Mouse (Mus musculus) heart, adult 2 months (tissue): ENCODE data around the gene Anapc5.

Experiments used
- CTCF ChIP-seq: fragments of 200-600 bp; IDR thresholded peaks from 2 replicates; pipeline ENCODE4 v1.8.1; 2022; ENCODE audit warnings: antibody characterized with exemption, mild to moderate bottlenecking, moderate library complexity
- EP300 ChIP-seq: fragments of 200-500 bp; IDR thresholded peaks from 2 replicates; pipeline ENCODE4 v1.6.1; 2011; ENCODE audit warnings: low read depth, low read length, control low read depth; ENCODE audit not compliant: insufficient read depth
- POLR2A ChIP-seq: fragments of 200-500 bp; IDR thresholded peaks from 2 replicates; pipeline ENCODE4 v1.6.1; 2011; ENCODE audit warnings: mild to moderate bottlenecking, low read depth, low read length, control low read depth; ENCODE audit not compliant: insufficient read depth

DNA sequence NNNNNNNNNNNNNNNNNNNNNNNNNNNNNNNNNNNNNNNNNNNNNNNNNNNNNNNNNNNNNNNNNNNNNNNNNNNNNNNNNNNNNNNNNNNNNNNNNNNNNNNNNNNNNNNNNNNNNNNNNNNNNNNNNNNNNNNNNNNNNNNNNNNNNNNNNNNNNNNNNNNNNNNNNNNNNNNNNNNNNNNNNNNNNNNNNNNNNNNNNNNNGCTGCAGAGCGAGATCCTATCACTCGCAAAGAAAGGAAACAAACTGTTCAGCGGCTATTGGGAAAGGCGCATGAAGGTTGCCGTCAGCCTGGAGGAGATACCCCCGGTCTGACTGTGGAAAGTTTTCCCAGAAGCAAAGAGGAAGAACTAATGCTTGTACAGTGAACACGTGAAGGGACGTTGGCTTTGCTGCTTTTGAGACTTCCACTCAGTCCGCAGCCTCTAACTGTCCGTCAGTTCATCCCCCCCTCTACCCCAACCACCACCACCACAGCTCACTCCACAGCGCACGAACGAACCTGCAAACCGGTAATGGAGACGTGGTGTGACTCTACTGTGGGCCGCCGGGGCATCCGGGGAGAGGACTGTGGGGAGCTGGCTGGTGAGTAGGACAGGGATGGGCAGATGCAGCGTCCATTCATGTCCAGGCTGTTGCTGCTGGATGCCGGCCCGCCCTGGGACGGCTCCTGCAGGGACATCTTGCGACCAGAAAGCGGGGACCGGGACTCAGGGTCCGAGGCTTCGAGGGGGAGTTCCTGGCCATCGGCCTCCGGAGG, 57.7 kb downstream of the Anapc5 start:
- TF ChIP-seq POLR2A (no peak), EP300 (no peak), CTCF (no peak)
